Mouse (Mus musculus): Measurements from ENCODE around the gene Ccdc153. TPM values are rescaled to one million over a fixed set of nuclear protein-coding genes. Genes with fewer than 3 reads are reported as not detected.
A peak's percentile ranks its signal among the peaks of the same experiment; 100 is the strongest.

Ccdc153 gene
- polyA plus RNA-seq, 1 experiment: 0.61 TPM

DNA sequence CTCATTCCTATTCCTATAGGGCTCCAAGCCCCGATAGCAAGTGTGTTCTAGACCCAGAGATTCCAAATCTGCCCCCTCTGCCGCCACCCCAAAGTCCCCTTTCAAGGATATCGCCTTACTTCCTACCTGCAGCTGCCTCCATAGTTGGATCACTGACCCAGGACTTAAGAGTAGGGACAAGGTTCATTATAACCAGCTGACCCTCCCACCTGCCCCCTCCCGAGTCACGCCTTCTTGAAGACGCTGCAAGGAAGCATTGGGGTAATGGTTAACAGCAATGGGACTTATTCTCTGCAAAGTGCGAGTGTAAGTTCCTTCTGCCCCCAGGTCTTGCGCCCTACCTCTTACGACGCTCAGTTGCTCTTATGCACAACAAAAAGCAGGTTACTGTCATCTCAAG, 10.8 kb downstream of the Ccdc153 start, which contains the start of gene Pdzd3:
Gene Pdzd3, minus strand, starts transcription at position 158 of the 400 bp plus-strand sequence.
- H3K27ac ChIP-seq (ENCODE audit: control insufficient read depth, insufficient read depth, low read depth, low read length): no peak within 1 kb of the TSS
- TF ChIP-seq CTCF (IDR thresholded peaks at IDR 0.05; ENCODE audit: control insufficient read depth, insufficient read depth, insufficient replicate concordance, low read depth, low read length): no peak
- no peak for TF ChIP-seq POLR2A (IDR thresholded peaks at IDR 0.05; ENCODE audit: control insufficient read depth, low read depth, low read length)
- H3K4me3 ChIP-seq (ENCODE audit: control insufficient read depth, low read depth, low read length): no peak within 1 kb of the TSS
- H3K4me1 ChIP-seq (ENCODE audit: control insufficient read depth, insufficient read depth, low read length): peaks cover 12% of the 10 kb centered on the region
- H3K27me3 ChIP-seq (ENCODE audit: control insufficient read depth, insufficient read depth, low read length): no peaks in the 10 kb centered on the region
- no peaks in the 10 kb centered on the region for H3K36me3 ChIP-seq (ENCODE audit: control insufficient read depth, insufficient read depth, low read length)

DNA sequence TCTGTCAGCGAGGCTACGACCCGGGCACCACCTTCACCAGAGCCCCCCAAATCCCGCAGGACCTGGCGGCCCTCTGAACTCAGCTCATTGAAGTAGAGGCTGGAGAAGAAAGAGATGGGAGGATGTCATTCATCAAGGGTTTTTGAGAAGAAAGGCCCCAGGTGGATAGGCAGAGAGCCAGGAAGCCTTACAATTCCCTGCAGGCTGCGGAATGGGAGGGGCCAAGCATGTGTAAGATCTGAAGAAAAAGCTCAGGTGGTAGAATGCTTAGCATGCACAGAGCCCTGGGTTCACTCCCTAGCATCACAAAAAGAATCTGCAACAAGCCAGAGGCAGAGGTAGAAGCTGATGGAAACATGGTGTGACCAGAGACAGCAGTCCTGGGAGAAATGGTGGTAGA, 13.0 kb downstream of the Ccdc153 start:
- H3K27me3 ChIP-seq (ENCODE audit: control insufficient read depth, insufficient read depth, low read length): no peaks in the 10 kb centered on the region
- H3K4me1 ChIP-seq (ENCODE audit: control insufficient read depth, insufficient read depth, low read length): peaks cover 16% of the 10 kb centered on the region
- no peak for TF ChIP-seq CTCF (IDR thresholded peaks at IDR 0.05; ENCODE audit: control insufficient read depth, insufficient read depth, insufficient replicate concordance, low read depth, low read length)
- no peak for TF ChIP-seq POLR2A (IDR thresholded peaks at IDR 0.05; ENCODE audit: control insufficient read depth, low read depth, low read length)
- no peak overlapping the region for H3K27ac ChIP-seq (ENCODE audit: control insufficient read depth, insufficient read depth, low read depth, low read length)
- H3K4me3 ChIP-seq (ENCODE audit: control insufficient read depth, low read depth, low read length): no peak overlapping the region
- no peaks in the 10 kb centered on the region for H3K36me3 ChIP-seq (ENCODE audit: control insufficient read depth, insufficient read depth, low read length)

- no peak overlapping the region for H3K4me3 ChIP-seq (ENCODE audit: control insufficient read depth, low read depth, low read length)
- peaks cover 15% of the 10 kb centered on the region for H3K4me1 ChIP-seq (ENCODE audit: control insufficient read depth, insufficient read depth, low read length)
- no peak overlapping the region for H3K27ac ChIP-seq (ENCODE audit: control insufficient read depth, insufficient read depth, low read depth, low read length)
- no peaks in the 10 kb centered on the region for H3K27me3 ChIP-seq (ENCODE audit: control insufficient read depth, insufficient read depth, low read length)
- TF ChIP-seq CTCF (IDR thresholded peaks at IDR 0.05; ENCODE audit: control insufficient read depth, insufficient read depth, insufficient replicate concordance, low read depth, low read length) (no peak), POLR2A (IDR thresholded peaks at IDR 0.05; ENCODE audit: control insufficient read depth, low read depth, low read length) (no peak)
- H3K36me3 ChIP-seq (ENCODE audit: control insufficient read depth, insufficient read depth, low read length): no peaks in the 10 kb centered on the region
Observed at GRCm38 (mm10) chr9:44254508-44255135, 14.1 kb downstream of the Ccdc153 start.

- TF ChIP-seq POLR2A (IDR thresholded peaks at IDR 0.05; ENCODE audit: control insufficient read depth, low read depth, low read length) (no peak), CTCF (IDR thresholded peaks at IDR 0.05; ENCODE audit: control insufficient read depth, insufficient read depth, insufficient replicate concordance, low read depth, low read length) (no peak)
- no peaks in the 10 kb centered on the region for H3K36me3 ChIP-seq (ENCODE audit: control insufficient read depth, insufficient read depth, low read length)
- H3K27ac ChIP-seq (ENCODE audit: control insufficient read depth, insufficient read depth, low read depth, low read length): no peak overlapping the region
Observed at GRCm38 (mm10) chr9:44255136-44255521, 14.7 kb downstream of the Ccdc153 start.

GRCm38 (mm10) chr9:44256213-44256612, 15.7 kb downstream of the Ccdc153 start:
- H3K4me3 ChIP-seq (ENCODE audit: control insufficient read depth, low read depth, low read length): peak overlapping the region; percentile 42; the same call in 1 of the 2 replicates
- H3K27me3 ChIP-seq (ENCODE audit: control insufficient read depth, insufficient read depth, low read length): no peaks in the 10 kb centered on the region
- peaks cover 7% of the 10 kb centered on the region for H3K4me1 ChIP-seq (ENCODE audit: control insufficient read depth, insufficient read depth, low read length)
- TF ChIP-seq CTCF (IDR thresholded peaks at IDR 0.05; ENCODE audit: control insufficient read depth, insufficient read depth, insufficient replicate concordance, low read depth, low read length): no peak
- no peak for TF ChIP-seq POLR2A (IDR thresholded peaks at IDR 0.05; ENCODE audit: control insufficient read depth, low read depth, low read length)
- H3K36me3 ChIP-seq (ENCODE audit: control insufficient read depth, insufficient read depth, low read length): no peaks in the 10 kb centered on the region
- no peak overlapping the region for H3K27ac ChIP-seq (ENCODE audit: control insufficient read depth, insufficient read depth, low read depth, low read length)

More at GRCm38 (mm10) chr9:44255136-44255521, 14.7 kb downstream of the Ccdc153 start:
- Histone ChIP-seq H3K4me3 (ENCODE audit: control insufficient read depth, low read depth, low read length) (no peak overlapping the region), H3K4me1 (ENCODE audit: control insufficient read depth, insufficient read depth, low read length) (peaks cover 12% of the 10 kb centered on the region), H3K27me3 (ENCODE audit: control insufficient read depth, insufficient read depth, low read length) (no peaks in the 10 kb centered on the region)

- peaks cover 14% of the 10 kb centered on the region for H3K4me1 ChIP-seq (ENCODE audit: control insufficient read depth, insufficient read depth, low read length)
Observed at GRCm38 (mm10) chr9:44259014-44259413, 18.5 kb downstream of the Ccdc153 start.

DNA sequence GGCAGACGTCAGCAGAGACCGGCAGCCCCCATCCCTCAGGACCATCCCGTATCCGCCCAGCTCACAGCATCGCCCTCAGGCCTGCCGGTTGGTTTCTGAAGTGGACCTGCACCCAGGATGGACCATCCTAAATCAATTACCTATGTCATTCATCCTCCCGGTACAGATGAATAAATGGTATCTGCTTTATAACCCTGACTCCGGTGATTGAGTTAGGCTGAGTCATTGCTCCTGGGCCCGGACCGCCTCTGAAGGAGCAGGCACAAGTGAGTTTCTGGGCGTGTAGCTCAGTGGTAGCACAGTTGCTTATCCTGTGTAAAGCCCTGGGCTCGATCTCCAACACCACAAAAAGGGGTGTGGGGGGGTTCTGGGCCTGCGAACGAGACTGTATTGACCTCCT, 20.9 kb downstream of the Ccdc153 start:
- TF ChIP-seq CTCF (IDR thresholded peaks at IDR 0.05; ENCODE audit: control insufficient read depth, insufficient read depth, insufficient replicate concordance, low read depth, low read length) (no peak), POLR2A (IDR thresholded peaks at IDR 0.05; ENCODE audit: control insufficient read depth, low read depth, low read length) (no peak)
- H3K27me3 ChIP-seq (ENCODE audit: control insufficient read depth, insufficient read depth, low read length): no peaks in the 10 kb centered on the region
- no peaks in the 10 kb centered on the region for H3K36me3 ChIP-seq (ENCODE audit: control insufficient read depth, insufficient read depth, low read length)
- H3K27ac ChIP-seq (ENCODE audit: control insufficient read depth, insufficient read depth, low read depth, low read length): no peak overlapping the region
- peaks cover 11% of the 10 kb centered on the region for H3K4me1 ChIP-seq (ENCODE audit: control insufficient read depth, insufficient read depth, low read length)
- no peak overlapping the region for H3K4me3 ChIP-seq (ENCODE audit: control insufficient read depth, low read depth, low read length)

More at GRCm38 (mm10) chr9:44259014-44259413, 18.5 kb downstream of the Ccdc153 start:
- Histone ChIP-seq H3K27me3 (ENCODE audit: control insufficient read depth, insufficient read depth, low read length) (no peaks in the 10 kb centered on the region), H3K4me3 (ENCODE audit: control insufficient read depth, low read depth, low read length) (no peak overlapping the region), H3K36me3 (ENCODE audit: control insufficient read depth, insufficient read depth, low read length) (no peaks in the 10 kb centered on the region), H3K27ac (ENCODE audit: control insufficient read depth, insufficient read depth, low read depth, low read length) (no peak overlapping the region)
- TF ChIP-seq POLR2A (IDR thresholded peaks at IDR 0.05; ENCODE audit: control insufficient read depth, low read depth, low read length) (no peak), CTCF (IDR thresholded peaks at IDR 0.05; ENCODE audit: control insufficient read depth, insufficient read depth, insufficient replicate concordance, low read depth, low read length) (no peak)
